Mouse (Mus musculus) heart, embryonic 10.5 days (tissue): ENCODE measurements around the gene Haus7. TPM values are rescaled to one million over a fixed set of nuclear protein-coding genes. Genes with fewer than 3 reads are reported as not detected.
A peak's percentile ranks its signal among the peaks of the same experiment; 100 is the strongest.
"Not testable (repeated sequence)": the region's sequence is repeated elsewhere in the genome, so short reads cannot be mapped to it uniquely, and the experiment has no call there.

ENCODE experiments used
- DNase-seq: peaks from one replicate; pipeline ENCODE4 v3.0.0-alpha.2; 2017; ENCODE audit warnings: low spot score
- H3K27ac ChIP-seq: fragments of 300-500 bp; sonication (generic); 2 replicates; pipeline ENCODE4 v1.5.1; 2016; ENCODE audit warnings: mild to moderate bottlenecking
- H3K27me3 ChIP-seq: fragments of 300-500 bp; sonication (generic); 2 replicates; pipeline ENCODE4 v1.6.1; 2016; ENCODE audit warnings: mild to moderate bottlenecking; ENCODE audit not compliant: poor library complexity, insufficient read depth, severe bottlenecking
- H3K36me3 ChIP-seq: fragments of 300-500 bp; sonication (generic); 2 replicates; pipeline ENCODE4 v1.6.1; 2016; ENCODE audit warnings: mild to moderate bottlenecking, moderate library complexity
- H3K4me1 ChIP-seq: fragments of 300-500 bp; sonication (generic); 2 replicates; pipeline ENCODE4 v1.6.1; 2016; ENCODE audit warnings: mild to moderate bottlenecking
- H3K4me3 ChIP-seq: fragments of 300-500 bp; sonication (generic); 2 replicates; pipeline ENCODE4 v1.5.1; 2016; ENCODE audit warnings: mild to moderate bottlenecking, moderate library complexity
- H3K9me3 ChIP-seq: fragments of 300-500 bp; sonication (generic); 2 replicates; pipeline ENCODE4 v1.6.1; 2016; ENCODE audit warnings: mild to moderate bottlenecking, moderate library complexity
- WGBS: fragments of 180-500 bp; shearing (Covaris S2); methylation state at CpG from one replicate; pipeline ENCODE4 v1.1.7; 2016; 5-methylcytosine and 5-hydroxymethylcytosine counted together
- polyA plus RNA-seq: library from polyadenylated mRNA; unstranded; fragments of >200 nt; fragmentation: Nextera tagmentation; extraction: Ambion mirVana; gene quantifications from 2 replicates; pipeline ENCODE4 v1.2.1, GENCODE M21; 2016

Gene Haus7
- polyA plus RNA-seq, 1 experiment from 2014 or later, result 90.0 TPM

GRCm38 (mm10) chrX:73441428-73441827 is 17.4 kb downstream of the Haus7 start:
- Histone ChIP-seq H3K4me3 (no peak overlapping the region), H3K27ac (no peak overlapping the region), H3K27me3 (0 out of 2 replicates have a peak, but pooled peaks cover 7% of the 10 kb centered on the region), H3K9me3 (no peaks in the 10 kb centered on the region), H3K36me3 (peaks cover 5% of the 10 kb centered on the region; the same call in 1 of the 2 replicates), H3K4me1 (no peaks in the 10 kb centered on the region)
- no peak for DNase-seq
- WGBS, result 50% methylated on average over 2 of the region's 2 CpGs

- H3K27ac ChIP-seq, result no peak within 1 kb of the TSS
- peaks cover 35% of the 10 kb centered on the region; the same call in 1 of the 2 replicates for H3K27me3 ChIP-seq
- DNase-seq, result no peak
Measured at GRCm38 (mm10) chrX:73435252-73435651, 23.6 kb downstream of the Haus7 start, which contains the start of gene Trex2. Gene Trex2 (minus strand): TSS chrX:73435344.

DNA sequence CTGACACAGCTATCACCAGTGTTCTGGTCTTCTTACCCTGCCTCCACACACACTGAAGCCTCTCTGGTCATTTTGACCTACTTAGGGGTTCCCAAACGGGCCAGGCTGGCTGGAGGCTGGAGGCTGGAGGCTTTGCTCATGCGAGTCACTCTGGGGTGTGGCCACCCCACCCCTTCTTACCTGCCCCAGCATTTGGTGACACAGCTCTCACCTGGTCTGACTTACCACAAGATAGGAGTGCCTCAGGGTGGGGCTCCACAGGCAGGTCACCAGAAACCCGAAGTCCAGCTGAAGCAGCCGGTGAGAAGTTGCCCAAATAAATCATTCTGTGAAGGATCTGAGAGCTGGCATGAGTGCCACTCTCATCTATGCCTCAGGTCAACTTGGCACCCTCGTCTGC is 26.0 kb downstream of the Haus7 start:
- WGBS, result 67% methylated on average over 5 of the region's 5 CpGs
- no peaks in the 10 kb centered on the region for H3K9me3 ChIP-seq
- DNase-seq, result no peak
- peaks cover 35% of the 10 kb centered on the region; the same call in 1 of the 2 replicates for H3K27me3 ChIP-seq
- H3K4me1 ChIP-seq, result no peaks in the 10 kb centered on the region
- H3K36me3 ChIP-seq, result 0 out of 2 replicates have a peak, but pooled peaks cover 4% of the 10 kb centered on the region
- H3K27ac ChIP-seq, result no peak overlapping the region
- H3K4me3 ChIP-seq, result no peak overlapping the region

More at GRCm38 (mm10) chrX:73435252-73435651, 23.6 kb downstream of the Haus7 start, which contains the start of gene Trex2:
- H3K36me3 ChIP-seq, result 0 out of 2 replicates have a peak, but pooled peaks cover 4% of the 10 kb centered on the region
- WGBS, result 75% methylated on average over 11 of the region's 11 CpGs
- H3K9me3 ChIP-seq, result no peaks in the 10 kb centered on the region
- H3K4me1 ChIP-seq, result no peaks in the 10 kb centered on the region
- no peak within 1 kb of the TSS for H3K4me3 ChIP-seq

DNA sequence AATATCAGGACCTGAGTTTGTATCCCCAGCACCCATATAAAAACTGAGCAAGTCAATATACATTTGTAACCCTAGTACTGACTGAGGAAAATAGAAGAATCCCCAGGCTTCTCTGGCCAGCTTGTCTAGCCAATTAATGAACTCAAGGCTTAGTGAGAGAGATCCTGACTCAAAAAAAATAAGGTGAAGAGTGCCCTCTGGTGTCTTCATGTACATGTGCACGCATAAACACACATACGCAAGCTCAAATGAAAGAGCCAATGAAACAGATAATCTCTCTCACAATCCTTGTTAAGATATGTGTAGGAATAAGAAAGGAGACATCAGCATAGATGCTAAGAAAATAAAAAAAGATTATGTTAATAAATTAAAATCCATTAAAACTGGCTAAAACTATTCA is 28.8 kb downstream of the Haus7 start:
- Histone ChIP-seq H3K36me3 (no peaks in the 10 kb centered on the region), H3K9me3 (no peaks in the 10 kb centered on the region), H3K4me3 (no peak overlapping the region), H3K4me1 (no peaks in the 10 kb centered on the region), H3K27me3 (peaks cover 31% of the 10 kb centered on the region), H3K27ac (no peak overlapping the region)
- no peak for DNase-seq
- 70% methylated on average over 2 of the region's 2 CpGs for WGBS

DNA sequence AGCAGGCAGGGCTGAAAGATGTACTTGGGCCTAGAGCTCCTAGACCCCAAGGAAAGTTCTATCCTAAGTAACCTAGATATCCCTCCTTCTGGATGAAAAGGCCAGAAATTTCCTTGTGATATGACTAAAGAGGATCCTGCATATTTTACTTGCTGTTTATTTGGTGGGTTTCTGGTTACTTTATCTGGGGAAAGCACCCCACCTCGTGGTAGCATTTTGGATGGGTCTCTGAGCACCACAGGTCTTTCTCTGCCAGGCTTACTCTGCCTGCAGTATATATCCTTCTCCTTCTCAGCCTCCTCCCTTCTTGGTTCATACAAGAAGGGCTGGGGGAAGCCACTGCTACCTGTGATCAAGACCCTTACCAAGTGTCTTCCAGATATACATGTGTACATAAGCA is 46.1 kb downstream of the Haus7 start:
- peaks cover 44% of the 10 kb centered on the region for H3K27me3 ChIP-seq
- H3K4me3 ChIP-seq, result no peak overlapping the region
- H3K36me3 ChIP-seq, result no peaks in the 10 kb centered on the region
- no peaks in the 10 kb centered on the region for H3K9me3 ChIP-seq
- WGBS, result 41% methylated on average over 1 of the region's 1 CpGs
- no peak overlapping the region for H3K27ac ChIP-seq
- no peaks in the 10 kb centered on the region for H3K4me1 ChIP-seq
- no peak for DNase-seq

- DNase-seq, result no peak
- WGBS, result 26% methylated on average over 20 of the region's 20 CpGs
Measured at GRCm38 (mm10) chrX:73410880-73411517, 47.8 kb downstream of the Haus7 start, which contains the start of gene Zfp92. Gene Zfp92 (plus strand): TSS chrX:73411096.

GRCm38 (mm10) chrX:73401616-73402015 is 57.2 kb downstream of the Haus7 start:
- no peak overlapping the region for H3K27ac ChIP-seq
- no peak overlapping the region for H3K4me3 ChIP-seq
- no peaks in the 10 kb centered on the region for H3K9me3 ChIP-seq
- no peaks in the 10 kb centered on the region for H3K4me1 ChIP-seq
- H3K27me3 ChIP-seq, result peaks cover 5% of the 10 kb centered on the region; the same call in 1 of the 2 replicates
- no peak for DNase-seq
- H3K36me3 ChIP-seq, result no peaks in the 10 kb centered on the region
- WGBS, result 90% methylated on average over 12 of the region's 12 CpGs

More at GRCm38 (mm10) chrX:73410880-73411517, 47.8 kb downstream of the Haus7 start, which contains the start of gene Zfp92:
- H3K36me3 ChIP-seq, result no peaks in the 10 kb centered on the region
- no peaks in the 10 kb centered on the region for H3K4me1 ChIP-seq
- H3K27me3 ChIP-seq, result peaks cover 44% of the 10 kb centered on the region
- peak within 1 kb of the TSS; percentile 47 for H3K4me3 ChIP-seq
- no peaks in the 10 kb centered on the region for H3K9me3 ChIP-seq
- no peak within 1 kb of the TSS for H3K27ac ChIP-seq

GRCm38 (mm10) chrX:73400951-73401350 is 57.9 kb downstream of the Haus7 start:
- no peaks in the 10 kb centered on the region for H3K36me3 ChIP-seq
- DNase-seq, result no peak
- no peaks in the 10 kb centered on the region for H3K9me3 ChIP-seq
- peaks cover 9% of the 10 kb centered on the region; the same call in 1 of the 2 replicates for H3K27me3 ChIP-seq
- H3K27ac ChIP-seq, result no peak overlapping the region
- no peaks in the 10 kb centered on the region for H3K4me1 ChIP-seq
- 83% methylated on average over 20 of the region's 20 CpGs for WGBS
- H3K4me3 ChIP-seq, result no peak overlapping the region

GRCm38 (mm10) chrX:73398636-73399035 is 60.2 kb downstream of the Haus7 start, which contains the start of gene Gm18336:
Gene Gm18336 (minus strand): TSS chrX:73398736.
- H3K36me3 ChIP-seq, H3K27ac ChIP-seq, H3K4me3 ChIP-seq, H3K4me1 ChIP-seq, H3K9me3 ChIP-seq, DNase-seq: not testable (repeated sequence)
- peaks cover 14% of the 10 kb centered on the region; the same call in 1 of the 2 replicates for H3K27me3 ChIP-seq
- WGBS, result 71% methylated on average over 2 of the region's 2 CpGs

- H3K4me1 ChIP-seq, result no peaks in the 10 kb centered on the region
- H3K27ac ChIP-seq, result no peak overlapping the region
- no peak overlapping the region for H3K4me3 ChIP-seq
- 83% methylated on average over 1 of the region's 1 CpGs for WGBS
- peaks cover 16% of the 10 kb centered on the region; the same call in 1 of the 2 replicates for H3K27me3 ChIP-seq
- no peak for DNase-seq
- H3K36me3 ChIP-seq, result no peaks in the 10 kb centered on the region
- no peaks in the 10 kb centered on the region for H3K9me3 ChIP-seq
Measured at GRCm38 (mm10) chrX:73396446-73396845, 62.4 kb downstream of the Haus7 start.

GRCm38 (mm10) chrX:73391481-73391880 is 67.4 kb downstream of the Haus7 start:
- Histone ChIP-seq H3K4me1 (no peaks in the 10 kb centered on the region), H3K27me3 (peaks cover 14% of the 10 kb centered on the region; the same call in 1 of the 2 replicates), H3K27ac (no peak overlapping the region), H3K4me3 (no peak overlapping the region), H3K9me3 (no peaks in the 10 kb centered on the region), H3K36me3 (no peaks in the 10 kb centered on the region)
- no peak for DNase-seq
- 74% methylated on average over 4 of the region's 4 CpGs for WGBS
